Mouse (Mus musculus) urinary bladder, postnatal 10 days (tissue): Measurements from ENCODE around the gene Pecam1.
A peak's percentile ranks its signal among the peaks of the same experiment; 100 is the strongest.
"Not testable (repeated sequence)": the region's sequence is repeated elsewhere in the genome, so short reads cannot be mapped to it uniquely, and the experiment has no call there.

Experiments used
- DNase-seq: peaks from one replicate; pipeline ENCODE4 v3.0.0; 2022; ENCODE audit warnings: low spot score

Pecam1 gene

DNA sequence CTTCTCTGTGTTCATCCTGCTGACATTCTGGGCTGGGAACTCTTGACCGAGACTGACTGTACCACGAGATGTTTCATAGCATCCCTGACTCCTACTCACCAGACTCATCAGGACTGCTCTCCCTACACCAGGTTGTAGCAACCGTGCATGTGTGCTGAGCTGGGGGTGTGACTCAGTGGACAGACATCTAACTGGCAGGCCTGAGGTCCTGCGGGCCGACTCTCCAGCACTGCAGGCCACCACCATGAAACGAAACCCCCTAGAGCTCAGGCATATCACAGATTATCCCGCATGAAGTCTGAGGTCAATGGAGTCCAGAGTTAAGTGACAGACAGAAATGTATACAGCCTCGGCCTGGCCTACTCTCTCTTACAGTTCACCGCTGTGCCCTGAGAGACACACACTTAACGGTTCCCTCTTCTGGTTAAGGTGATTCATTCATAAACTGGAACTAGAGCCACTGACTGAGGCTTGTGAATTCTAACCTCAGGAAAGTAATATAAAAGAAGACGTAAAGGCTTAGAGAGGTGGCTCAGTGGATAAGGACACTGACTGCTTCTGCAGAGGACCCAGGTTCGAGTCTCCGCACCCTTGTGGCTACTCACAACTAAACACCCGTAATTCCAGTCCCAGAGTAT, 83.8 kb downstream of the Pecam1 start:
- no peak for DNase-seq

DNA sequence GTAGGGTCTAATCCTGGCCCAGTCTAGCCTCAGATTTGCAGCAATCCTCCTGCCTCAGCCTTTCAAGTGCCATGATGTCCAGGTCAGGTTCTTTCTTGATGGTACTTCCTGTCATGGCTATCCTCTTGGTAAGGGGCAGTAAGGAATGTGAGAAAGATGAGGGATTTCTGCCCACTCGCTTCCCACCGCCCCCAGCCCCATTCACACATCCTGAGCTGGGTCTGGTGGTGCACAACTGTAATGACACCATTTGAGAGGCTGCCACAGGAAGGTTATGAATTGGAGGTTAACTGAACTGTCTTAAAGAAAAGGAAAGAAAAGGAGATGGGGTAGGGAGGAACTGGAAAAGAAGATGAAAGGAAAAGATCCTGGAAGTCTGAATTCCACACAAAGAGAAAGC, 84.6 kb downstream of the Pecam1 start:
- DNase-seq = no peak

DNA sequence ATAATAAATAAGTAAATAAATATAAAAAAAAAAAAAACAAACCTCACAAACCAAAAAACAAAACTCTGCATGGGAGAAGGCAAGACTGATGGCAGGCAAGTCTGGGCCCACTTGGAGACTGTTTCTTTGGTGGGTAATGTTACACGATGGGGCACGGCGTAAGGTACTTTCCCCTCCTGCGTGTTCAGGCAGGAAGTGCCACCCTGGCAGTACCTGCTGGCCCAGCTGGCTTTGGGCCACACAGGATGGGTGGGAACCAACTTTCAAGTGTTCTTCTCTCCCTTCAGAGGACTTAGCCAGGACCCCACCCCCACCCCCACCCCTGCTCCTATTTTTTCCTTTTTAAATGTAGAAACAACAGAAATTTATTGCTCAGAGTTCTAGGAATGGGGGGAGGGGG, 85.1 kb downstream of the Pecam1 start:
- DNase-seq = no peak

DNA sequence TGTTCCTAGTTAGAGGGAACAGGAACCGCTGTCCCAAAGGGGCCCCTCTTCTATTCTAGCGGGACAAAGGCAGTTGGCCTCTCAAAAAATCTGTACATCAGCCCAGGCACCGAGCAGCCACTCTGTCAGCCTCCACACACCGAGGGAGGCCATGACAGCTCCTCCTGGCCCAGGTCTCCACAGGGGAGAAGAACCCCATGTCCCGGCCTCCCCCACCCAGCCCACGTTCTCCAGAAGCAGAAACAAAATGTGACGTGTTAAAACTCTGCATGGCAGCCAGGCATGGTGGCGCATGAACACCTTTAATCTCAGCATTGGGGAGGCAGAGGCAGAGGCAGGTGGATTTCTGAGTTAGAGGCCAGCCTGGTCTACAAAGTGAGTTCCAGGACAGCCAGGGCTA, 85.7 kb downstream of the Pecam1 start:
- no peak for DNase-seq

DNA sequence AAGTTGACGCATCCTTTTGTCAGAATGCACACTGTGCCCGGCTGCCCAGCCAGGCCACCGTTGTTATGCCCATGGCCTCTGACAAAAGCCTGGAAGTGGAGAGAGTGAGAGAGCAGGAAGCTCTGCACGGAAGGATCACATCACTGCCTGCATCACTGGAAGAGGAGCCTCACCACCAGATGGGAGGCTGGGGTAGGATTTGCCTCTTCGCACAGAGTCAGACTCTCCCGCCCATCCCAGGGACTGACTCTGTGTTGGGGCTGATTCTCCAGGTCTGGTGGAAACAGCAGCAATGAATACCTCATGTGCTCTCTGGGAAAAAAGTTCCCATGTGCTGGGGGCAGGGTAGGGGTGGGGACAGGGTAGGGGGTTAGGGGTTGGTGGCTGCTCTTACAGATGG, 86.6 kb downstream of the Pecam1 start:
- DNase-seq = no peak

DNA sequence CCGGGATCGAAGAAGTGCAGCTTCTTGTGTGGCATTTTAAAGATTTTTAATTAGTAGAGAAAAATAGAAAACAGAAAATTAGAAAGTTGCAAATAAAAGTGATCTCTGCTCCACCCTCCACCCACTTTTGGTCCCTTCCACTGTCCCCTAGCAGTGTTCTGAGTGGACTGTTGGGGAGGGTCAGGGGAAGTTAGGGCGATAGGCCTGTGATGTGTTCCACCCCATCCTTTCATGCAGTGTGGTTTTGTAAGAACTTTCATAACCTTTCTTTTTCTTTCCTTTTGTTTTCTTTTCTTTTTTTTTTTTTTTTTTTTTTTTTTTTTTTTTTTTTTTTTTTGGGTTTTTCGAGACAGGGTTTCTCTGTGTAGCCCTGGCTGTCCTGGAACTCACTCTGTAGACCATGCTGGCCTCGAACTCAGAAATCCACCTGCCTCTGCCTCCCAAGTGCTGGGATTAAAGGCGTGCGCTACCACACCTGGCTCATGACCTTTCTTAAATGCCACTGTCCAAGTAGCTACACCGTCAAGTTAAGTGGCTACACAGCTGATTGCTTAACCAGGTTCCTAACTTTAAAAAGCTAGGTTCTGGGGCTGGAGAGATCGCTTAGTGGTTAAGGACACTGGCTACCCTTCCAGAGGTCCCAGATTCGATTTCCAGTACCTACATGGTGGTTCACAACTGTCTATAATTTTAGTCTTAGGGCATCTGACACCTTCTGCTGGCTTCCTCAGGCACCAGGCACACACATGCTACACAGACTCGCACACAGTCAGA, 87.6 kb downstream of the Pecam1 start:
- DNase-seq = no peak

DNA sequence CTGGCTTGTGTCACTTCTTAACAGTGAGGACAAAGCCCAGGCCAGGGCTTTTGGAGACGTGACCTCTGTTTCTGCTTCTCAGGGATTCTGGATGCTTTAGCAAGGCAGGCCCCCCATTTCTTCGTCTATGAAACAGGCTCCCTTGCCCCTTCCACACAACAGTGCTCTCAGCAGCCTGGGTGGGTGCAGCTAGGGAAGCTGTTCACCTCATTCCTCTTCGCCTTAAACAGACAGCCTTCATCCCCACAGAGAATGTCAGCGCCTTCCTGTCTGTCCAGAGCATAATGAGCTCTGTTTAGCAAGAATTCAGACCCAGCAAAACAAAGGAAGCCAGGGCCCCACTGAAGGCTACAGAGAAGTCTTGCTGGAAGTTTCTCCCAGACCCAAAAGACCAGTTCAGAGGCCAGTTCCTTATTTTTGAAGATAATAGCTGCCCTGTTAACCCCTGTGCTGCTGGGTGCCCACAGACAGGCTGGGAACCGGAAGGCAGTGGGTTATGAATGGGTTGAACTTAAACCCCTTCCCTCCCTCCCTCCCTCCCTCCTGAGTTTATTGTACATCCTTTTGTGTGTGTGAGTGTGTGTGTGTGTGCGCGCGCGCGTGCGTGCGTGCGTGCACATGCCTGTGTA, 89.9 kb downstream of the Pecam1 start:
- no peak for DNase-seq

DNA sequence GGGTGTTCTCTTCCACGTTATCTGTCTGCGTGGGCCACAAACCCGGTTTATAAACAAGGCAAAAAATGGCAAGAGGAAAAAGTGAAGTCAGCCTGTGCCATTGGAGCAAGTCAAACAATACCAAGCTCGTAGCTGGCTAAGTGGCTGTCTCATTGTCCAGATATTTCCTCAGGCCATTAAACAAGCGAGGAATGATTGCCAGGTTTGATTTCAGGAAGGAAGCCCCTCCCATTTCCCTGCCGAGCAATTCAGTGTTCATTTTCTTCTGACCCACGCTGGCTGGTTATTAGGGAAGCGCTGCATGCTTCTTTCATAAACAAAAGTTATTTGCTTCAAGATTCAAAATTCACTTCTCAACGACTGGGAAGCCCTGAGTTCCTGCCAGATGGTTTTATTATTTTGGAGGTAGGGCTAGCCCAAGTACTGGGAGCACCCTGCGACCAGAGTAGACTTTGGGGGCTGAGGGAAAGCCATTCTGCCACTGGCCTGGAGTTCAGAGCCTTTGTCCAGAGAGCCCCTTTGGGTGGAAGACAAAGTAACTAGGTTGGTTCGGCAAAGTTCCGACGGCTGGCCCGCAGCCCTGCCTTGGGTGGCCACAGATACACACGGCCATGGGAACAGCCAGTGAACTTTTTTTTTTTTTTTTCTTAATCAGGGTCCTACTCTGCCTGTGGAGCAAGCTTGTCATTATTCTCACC, 90.7 kb downstream of the Pecam1 start:
- DNase-seq = no peak

DNA sequence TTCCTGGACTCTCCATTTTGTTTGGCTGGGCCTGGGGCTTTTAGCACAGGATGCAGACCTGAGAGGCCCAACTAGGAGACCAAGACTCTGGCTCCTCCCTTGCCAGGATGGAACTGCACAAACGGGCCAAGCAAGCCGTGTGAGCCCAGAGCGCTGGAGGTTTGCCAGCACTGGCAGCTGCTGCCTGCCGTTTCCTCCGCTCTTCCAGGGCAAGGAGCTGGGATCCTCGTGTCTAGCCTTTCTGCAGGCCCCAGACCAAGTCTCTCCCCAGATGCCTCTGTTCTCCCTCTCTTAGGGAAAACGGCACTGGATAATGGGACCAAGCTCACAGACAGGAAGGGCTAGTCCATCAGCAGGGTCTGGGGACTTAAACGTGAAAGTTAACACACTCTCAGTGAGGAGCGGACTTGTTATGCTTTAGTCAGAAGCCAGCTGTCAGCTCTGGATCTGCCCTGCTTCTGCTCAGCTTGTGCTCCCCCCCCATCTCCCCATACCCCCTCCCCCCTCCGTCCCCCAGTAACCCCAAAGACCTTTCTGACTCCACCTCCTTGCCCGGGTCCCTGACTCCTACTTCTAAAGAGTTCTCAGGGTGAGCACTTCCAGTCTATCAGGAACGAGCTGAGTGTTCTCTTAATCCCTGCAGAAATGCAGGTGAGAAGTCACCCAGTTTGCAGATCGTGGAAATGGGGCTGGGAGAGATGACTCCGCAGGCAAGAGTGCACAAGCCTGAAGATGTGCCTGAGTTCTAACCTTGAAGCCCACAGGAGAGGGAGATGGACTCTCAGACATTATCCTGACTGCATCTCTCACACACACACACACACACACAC, 92.2 kb downstream of the Pecam1 start:
- peak; percentile 46 for DNase-seq

DNA sequence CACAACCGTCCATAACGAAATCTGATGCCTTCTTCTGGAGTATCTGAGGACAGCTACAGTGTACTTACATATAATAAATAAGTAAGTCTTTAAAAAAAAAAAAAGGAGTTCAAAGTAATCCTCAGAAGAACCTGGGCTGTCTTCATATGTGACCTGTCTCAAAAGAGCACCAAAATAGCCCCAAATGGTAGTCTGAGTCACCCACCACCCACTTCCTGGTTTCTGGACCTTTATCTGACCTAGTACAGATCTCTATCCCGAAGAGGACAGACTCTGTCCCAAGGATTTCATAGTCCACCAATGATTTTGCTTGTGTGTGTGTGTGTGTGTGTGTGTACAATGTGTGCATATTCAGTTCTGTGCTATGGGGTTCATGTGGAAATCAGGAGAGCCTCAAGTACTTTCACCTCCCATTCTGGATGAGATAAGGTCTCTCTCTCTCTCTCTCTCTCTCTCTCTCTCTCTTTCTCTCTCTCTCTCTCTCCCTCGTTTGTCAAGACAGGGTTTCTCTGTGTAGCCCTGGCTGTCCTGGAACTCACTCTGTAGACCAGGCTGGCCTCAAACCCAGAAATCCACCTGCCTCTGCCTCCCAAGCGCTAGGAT, 93.4 kb downstream of the Pecam1 start:
- DNase-seq = not testable (repeated sequence)

DNA sequence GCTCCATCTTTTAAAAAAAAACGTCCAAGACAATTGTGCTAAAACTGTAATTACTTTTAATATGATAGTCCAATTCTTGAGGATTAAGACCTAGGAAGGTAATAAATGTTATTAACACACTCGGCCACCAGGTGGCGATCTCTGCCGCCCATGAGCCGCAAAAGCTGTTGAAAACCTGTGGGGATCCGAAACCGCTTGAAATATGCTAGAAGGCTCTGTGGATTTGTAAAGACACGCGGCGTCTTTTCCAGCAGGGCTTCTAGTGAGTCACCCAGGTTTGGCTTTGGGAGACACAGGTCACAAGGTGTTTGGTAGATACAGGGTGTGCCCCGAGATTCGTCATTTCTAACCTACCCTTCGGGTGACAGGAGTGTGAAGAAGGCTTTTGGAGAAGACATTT, 102.1 kb downstream of the Pecam1 start:
- no peak for DNase-seq

DNA sequence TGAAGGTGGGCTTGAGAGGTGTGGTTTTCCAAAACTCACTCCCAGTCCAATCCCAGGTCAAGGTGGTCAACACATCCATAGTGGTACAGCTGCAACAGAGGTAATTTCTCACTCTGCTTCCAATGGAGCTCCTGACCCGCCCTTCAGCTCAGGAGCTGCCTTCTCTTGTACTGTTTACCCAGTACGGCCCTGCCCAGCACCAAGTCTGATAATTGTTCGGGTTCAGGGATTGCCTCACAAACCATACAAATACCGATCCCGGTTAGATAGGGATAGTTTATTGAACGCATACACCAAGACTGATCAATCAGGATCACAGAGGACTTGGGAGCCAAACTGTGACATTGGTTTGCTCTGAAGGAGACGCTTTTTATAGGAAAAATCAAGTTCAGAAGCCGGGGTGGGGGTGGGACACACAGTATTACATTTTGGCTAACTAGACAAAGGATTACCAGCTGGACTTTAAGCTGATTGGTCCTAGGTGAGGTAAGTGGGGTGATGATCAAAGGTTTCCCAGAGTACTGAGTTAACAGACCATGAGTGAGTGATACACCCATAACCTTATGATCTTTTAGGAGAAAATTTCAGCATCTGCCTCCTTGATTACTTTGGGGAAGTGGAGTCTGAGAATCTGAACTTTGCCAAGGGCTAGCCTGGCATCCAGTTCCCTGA, 107.3 kb downstream of the Pecam1 start:
- no peak for DNase-seq

DNA sequence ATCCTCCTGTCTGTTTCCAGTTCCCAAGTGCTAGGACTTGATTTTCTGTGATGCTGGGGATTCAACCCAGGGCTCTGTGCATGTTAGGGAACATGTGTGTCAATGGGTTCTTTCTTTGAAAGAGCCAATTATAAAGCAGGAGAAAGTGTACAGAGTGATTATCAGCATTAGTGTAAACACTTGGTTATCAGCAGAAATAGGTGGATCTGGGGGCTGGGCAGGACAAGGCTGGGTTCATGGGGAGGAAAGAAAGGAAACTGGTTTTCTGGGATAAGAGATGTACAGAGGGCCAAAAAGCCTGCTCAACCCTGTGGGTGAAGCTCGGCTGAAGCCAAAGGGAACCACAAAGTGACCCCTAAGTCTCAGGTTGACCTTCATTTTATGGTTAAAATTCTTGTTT, 108.8 kb downstream of the Pecam1 start:
- DNase-seq = no peak

DNA sequence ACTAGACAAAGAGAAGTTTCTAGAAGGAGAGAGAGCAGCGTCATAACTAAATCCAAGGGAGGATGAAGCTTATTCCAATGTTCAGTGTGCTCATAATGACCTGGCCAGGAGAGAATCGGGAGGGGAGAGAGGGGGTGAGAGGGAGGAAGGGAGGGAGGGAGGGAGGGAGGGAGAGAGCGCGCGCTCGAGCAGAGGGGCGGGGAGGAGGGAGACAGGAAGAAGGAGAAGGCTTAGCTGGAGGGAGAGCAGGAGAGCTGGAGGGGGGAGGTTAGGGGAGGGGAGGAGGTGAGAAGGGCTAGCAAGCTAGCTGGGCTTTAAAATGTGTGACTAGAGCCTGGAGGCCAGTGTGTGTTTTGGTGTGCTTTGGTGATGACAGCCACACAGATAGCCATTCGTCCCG, 110.4 kb downstream of the Pecam1 start:
- DNase-seq = no peak

DNA sequence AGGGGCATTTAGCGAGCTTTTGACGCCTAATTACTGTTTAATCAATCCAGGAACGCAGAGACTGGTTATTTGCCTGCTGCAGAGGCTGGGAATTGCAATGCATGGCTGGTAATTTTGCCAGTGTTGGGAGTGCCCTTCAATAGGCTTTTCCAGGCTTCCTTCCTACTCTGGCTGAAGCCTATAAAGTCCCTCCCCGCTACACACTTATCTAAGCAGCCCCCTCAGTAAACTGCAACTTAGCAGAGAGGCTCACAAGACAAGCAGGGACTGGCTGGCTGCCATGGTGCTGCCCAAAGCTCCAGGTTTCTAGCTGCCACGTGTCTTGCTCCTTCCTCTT, 111.1 kb downstream of the Pecam1 start:
- no peak for DNase-seq

DNA sequence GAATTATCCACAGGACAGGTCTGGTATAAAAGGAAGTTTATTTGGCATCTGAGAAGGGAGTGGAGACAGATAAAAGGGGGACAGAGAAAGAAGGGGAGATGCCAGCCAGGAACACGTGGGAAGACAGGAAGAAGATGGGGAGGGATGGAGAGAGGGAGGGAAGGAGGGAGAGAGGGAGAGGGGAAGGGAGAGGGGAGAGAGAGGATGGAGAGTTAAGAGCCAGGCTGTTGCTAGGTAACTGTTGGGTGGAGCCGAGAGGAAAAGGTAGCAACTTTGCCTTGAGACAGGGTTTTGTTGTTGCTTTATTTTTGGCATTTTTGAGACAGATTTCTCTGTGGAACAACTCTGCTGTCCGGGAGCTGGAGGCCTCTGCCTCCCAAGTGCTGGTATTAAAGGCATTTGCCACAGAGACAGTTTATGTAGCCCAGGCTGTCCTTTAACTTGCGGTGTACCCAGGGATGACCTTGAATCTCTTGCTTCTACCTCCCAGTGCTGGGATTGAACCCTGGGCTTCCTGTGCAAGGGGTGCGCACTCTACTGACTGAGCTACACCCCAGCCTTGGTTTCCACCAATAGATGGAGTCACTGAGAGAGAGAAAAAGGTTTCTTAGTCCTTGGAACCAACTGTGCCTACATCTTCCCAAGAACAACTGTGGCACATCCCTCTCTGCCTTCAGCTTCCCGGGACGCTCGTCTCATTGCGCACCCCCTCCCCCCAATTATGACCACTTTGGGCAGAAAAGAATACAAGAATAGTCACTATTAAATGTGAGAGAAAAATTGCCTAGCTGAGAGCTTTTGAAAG, 111.7 kb downstream of the Pecam1 start:
- no peak for DNase-seq

DNA sequence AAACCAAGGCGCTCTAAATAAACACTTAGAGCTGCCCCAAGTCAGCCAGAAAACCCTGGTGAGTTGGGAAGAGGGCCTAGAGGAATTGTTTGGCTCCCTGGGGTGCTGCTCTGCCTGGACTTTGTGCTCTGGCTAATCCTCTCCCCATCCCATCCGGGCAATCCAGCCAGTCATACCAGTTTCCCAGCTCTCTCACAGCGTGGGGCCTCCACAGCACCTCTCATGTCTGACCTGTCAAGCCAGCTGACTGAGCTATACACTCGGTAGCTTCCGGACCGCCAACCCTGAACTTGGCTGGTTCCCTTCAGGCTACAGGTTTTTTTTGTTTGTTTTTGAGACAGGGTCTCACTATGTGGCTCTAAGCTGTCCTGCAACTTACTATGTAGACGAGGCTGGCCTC, 112.7 kb downstream of the Pecam1 start:
- DNase-seq = no peak

DNA sequence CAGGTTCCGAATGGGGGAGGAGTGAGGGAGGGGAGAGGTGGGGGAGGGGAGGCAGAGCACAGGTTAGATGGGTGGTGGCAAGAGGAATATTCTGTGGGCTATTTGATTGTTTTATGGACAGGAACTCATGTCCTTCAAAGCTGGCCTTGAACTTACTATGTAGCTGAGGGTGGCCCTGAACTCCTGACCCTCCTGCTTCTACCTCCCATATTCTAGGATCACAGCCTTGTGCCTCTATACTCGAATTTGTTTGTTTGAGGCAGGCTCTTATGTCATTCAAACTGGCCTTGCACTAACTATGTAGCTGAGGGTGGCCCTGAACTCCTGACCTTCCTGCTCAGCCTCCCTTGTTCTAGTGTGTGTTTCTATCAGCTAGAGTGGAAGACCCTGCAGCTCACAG, 114.5 kb downstream of the Pecam1 start:
- no peak for DNase-seq

DNA sequence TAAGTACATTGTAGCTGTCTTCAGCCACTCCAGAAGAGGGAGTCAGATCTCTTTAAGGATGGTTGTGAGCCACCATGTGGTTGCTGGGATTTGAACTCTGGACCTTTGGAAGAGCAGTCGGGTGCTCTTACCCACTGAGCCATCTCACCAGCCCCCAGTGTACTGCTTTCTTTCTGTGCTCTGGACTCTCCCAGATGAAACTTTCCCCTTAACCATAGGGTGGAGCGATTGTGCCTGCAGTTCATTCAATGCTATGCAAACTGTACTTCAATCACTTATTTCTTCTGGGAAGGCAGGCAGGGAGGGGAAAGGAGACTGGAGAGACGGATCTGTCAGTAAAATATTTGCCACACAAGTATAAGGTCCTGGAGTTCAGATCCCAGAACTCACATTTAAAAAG, 116.3 kb downstream of the Pecam1 start:
- not testable (repeated sequence) for DNase-seq

DNA sequence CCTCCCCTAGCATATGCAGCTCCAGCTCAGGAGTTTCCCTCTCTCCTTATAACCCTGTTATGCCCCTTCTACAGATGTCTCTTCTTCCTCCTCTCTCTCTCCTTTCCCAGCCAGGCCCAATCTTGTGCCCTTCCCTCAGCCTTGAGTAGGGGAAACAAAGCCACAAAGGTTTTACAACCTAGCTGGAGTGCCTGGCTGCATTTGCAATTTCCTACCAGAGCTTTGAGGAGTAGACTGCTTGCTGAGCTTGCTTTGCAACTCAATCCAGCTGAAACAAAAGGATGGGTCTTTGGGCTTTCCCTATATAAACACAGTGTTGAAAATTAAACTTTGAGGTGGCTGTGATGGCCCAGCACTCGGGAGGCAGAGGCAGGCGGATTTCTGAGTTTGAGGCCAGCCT, 117.0 kb downstream of the Pecam1 start:
- no peak for DNase-seq
